Mouse (Mus musculus): ENCODE results near the gene Socs2.

DNA sequence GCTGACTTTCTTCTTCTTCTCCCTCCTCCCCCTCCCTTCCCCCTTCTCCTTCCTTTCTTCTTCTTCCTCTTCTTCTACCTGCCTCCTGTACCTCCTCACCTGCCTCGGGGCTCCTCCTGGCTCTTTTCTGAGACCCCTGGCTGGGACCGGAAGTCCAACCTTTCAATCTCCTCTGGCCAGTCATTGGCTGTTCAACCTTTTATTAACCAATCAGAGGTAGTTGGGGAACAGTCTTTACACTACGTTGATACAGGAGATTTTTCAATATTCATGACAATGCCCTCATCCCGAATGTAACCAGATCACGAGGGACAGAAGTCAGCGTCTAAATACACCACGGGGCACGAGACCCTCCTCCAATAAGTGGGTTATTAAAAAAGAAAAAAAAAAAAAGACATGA is 32.5 kb downstream of the Socs2 start:
- TF ChIP-seq CTCF (IDR thresholded peaks at IDR 0.05; ENCODE audit: insufficient read depth, low read depth, low read length) (no peak), POLR2A (IDR thresholded peaks at IDR 0.05; ENCODE audit: insufficient read depth, low read depth, low read length) (no peak)
